17 mouse cellular contexts compared by ENCODE assay signal in genomic region chr5:143994632-143995365, GRCm38 (mm10). TPM values are rescaled to one million over a fixed set of nuclear protein-coding genes. Genes with fewer than 3 reads are reported as not detected.
DNase-seq lines count a peak whose midpoint lies in the region; ATAC-seq and TF ChIP-seq lines count a peak whose summit lies in the region.
"Had no signal": no experiment of that assay in that cellular context is flagged by ENCODE, and none has a peak within 500 bp of the region (broad histone marks: within the 10 kb centered on the region; RNA-seq: fewer than 3 reads in every experiment).

No protein-coding gene starts in this region.

- no peaks in the 10 kb centered on the region for H3K4me1 ChIP-seq in hindbrain, postnatal 0 days (ENCODE audit: insufficient read depth, low read length)
- H3K4me1 ChIP-seq in hindbrain, embryonic 12.5 days, result no peaks in the 10 kb centered on the region
- no peaks in the 10 kb centered on the region; the same call in 1 of the 2 replicates for H3K4me1 ChIP-seq in lung, postnatal 0 days (ENCODE audit: insufficient read depth, low read depth, low read length)
- H3K4me1 ChIP-seq in kidney, embryonic 14.5 days (ENCODE audit: control insufficient read depth, insufficient read depth, low read length), result no peaks in the 10 kb centered on the region
- H3K4me1 ChIP-seq: stomach, embryonic 15.5 days had no signal

- no peak for TF ChIP-seq EP300 in lung, postnatal 0 days (IDR thresholded peaks at IDR 0.05)

- ATAC-seq in hindbrain, postnatal 0 days, result no peak
- ATAC-seq in hindbrain, embryonic 12.5 days (ENCODE audit: low FRiP score), result no peak
- ATAC-seq in lung, postnatal 0 days, result no peak
- no peak for ATAC-seq in kidney, embryonic 14.5 days (ENCODE audit: low FRiP score, low TSS enrichment)

- no peak overlapping the region for H3K4me3 ChIP-seq in hindbrain, postnatal 0 days (ENCODE audit: low read length)
- no peak overlapping the region for H3K4me3 ChIP-seq in hindbrain, embryonic 12.5 days
- no peak overlapping the region for H3K4me3 ChIP-seq in lung, postnatal 0 days (ENCODE audit: low read depth, low read length)
- no peak overlapping the region for H3K4me3 ChIP-seq in kidney, embryonic 14.5 days (ENCODE audit: low read length)
- H3K4me3 ChIP-seq: erythroblast, embryonic 14.5 days; stomach, embryonic 15.5 days had no signal

- no peak overlapping the region for H3K9ac ChIP-seq in hindbrain, postnatal 0 days (replicated peaks; ENCODE audit: low read length)
- H3K9ac ChIP-seq in hindbrain, embryonic 12.5 days, result no peak overlapping the region
- no peak overlapping the region for H3K9ac ChIP-seq in lung, postnatal 0 days (replicated peaks; ENCODE audit: low read depth)
- no peak overlapping the region for H3K9ac ChIP-seq in kidney, embryonic 14.5 days (ENCODE audit: low read depth, low read length)
- H3K9ac ChIP-seq: stomach, embryonic 15.5 days had no signal

- DNase-seq in hindbrain, postnatal 0 days (ENCODE audit: low spot score), result no peak
- DNase-seq in lung, postnatal 0 days (ENCODE audit: low spot score), result peak; percentile 46
- DNase-seq in lung, postnatal 10 days, result no peak
- DNase-seq in adrenal gland, postnatal 10 days, result peak; percentile 59
- DNase-seq in telencephalon, adult 2 months (ENCODE audit: low read depth, low spot score), result peak; percentile 40
- DNase-seq: cerebellum, adult 8-10 months; gastrocnemius, postnatal 36 days; kidney, adult 11 months; liver had no signal

- H3K9me3 ChIP-seq in hindbrain, postnatal 0 days (ENCODE audit: low read length), result no peaks in the 10 kb centered on the region
- H3K9me3 ChIP-seq in hindbrain, embryonic 12.5 days (replicated peaks), result no peaks in the 10 kb centered on the region; the same call in 1 of the 2 replicates
- H3K9me3 ChIP-seq in lung, postnatal 0 days (ENCODE audit: low read length), result no peaks in the 10 kb centered on the region
- H3K9me3 ChIP-seq in kidney, embryonic 14.5 days (ENCODE audit: control insufficient read depth, low read length), result no peaks in the 10 kb centered on the region; the same call in 1 of the 2 replicates
- H3K9me3 ChIP-seq: stomach, embryonic 15.5 days had no signal

- H3K36me3 ChIP-seq in hindbrain, postnatal 0 days (ENCODE audit: insufficient read depth, low read length), result peaks cover 80% of the 10 kb centered on the region
- H3K36me3 ChIP-seq in hindbrain, embryonic 12.5 days, result peaks cover 94% of the 10 kb centered on the region
- peaks cover 33% of the 10 kb centered on the region for H3K36me3 ChIP-seq in lung, postnatal 0 days (ENCODE audit: insufficient read depth, low read length)
- peaks cover 87% of the 10 kb centered on the region for H3K36me3 ChIP-seq in kidney, embryonic 14.5 days (ENCODE audit: control insufficient read depth, insufficient read depth, low read length)

- no peaks in the 10 kb centered on the region for H3K27me3 ChIP-seq in hindbrain, postnatal 0 days (ENCODE audit: insufficient read depth, low read length)
- no peaks in the 10 kb centered on the region for H3K27me3 ChIP-seq in hindbrain, embryonic 12.5 days
- H3K27me3 ChIP-seq in lung, postnatal 0 days (replicated peaks; ENCODE audit: insufficient read depth, low read length), result no peaks in the 10 kb centered on the region
- H3K27me3 ChIP-seq in kidney, embryonic 14.5 days (ENCODE audit: control insufficient read depth, insufficient read depth, low read length), result no peaks in the 10 kb centered on the region
- H3K27me3 ChIP-seq: stomach, embryonic 15.5 days had no signal

- no peak overlapping the region for H3K27ac ChIP-seq in hindbrain, postnatal 0 days
- no peak overlapping the region for H3K27ac ChIP-seq in hindbrain, embryonic 12.5 days
- H3K27ac ChIP-seq in lung, postnatal 0 days (ENCODE audit: low read length), result peak overlapping the region; percentile 86
- H3K27ac ChIP-seq in kidney, embryonic 14.5 days (ENCODE audit: low read depth, low read length), result no peak overlapping the region
- H3K27ac ChIP-seq: stomach, embryonic 15.5 days had no signal

- 79% methylated on average over 11 of the region's 11 CpGs for WGBS in hindbrain, postnatal 0 days
- WGBS in hindbrain, embryonic 12.5 days, result 77% methylated on average over 11 of the region's 11 CpGs
- WGBS in lung, postnatal 0 days, result 45% methylated on average over 11 of the region's 11 CpGs
- WGBS in kidney, embryonic 14.5 days, result 65% methylated on average over 11 of the region's 11 CpGs

- TF ChIP-seq CTCF in hindbrain, postnatal 0 days (IDR thresholded peaks at IDR 0.05; ENCODE audit: low read depth), result peak; percentile 21; the same call in 1 of the 2 replicates
- TF ChIP-seq CTCF in lung, postnatal 0 days (IDR thresholded peaks at IDR 0.05), result peak; percentile 52

- H3K4me2 ChIP-seq in hindbrain, postnatal 0 days (ENCODE audit: low read depth, low read length), result no peak overlapping the region
- H3K4me2 ChIP-seq in hindbrain, embryonic 12.5 days (replicated peaks), result no peak overlapping the region
- H3K4me2 ChIP-seq in lung, postnatal 0 days (replicated peaks; ENCODE audit: low read depth, low read length), result no peak overlapping the region
- no peak overlapping the region for H3K4me2 ChIP-seq in kidney, embryonic 14.5 days (replicated peaks; ENCODE audit: low read depth, low read length)
- H3K4me2 ChIP-seq: stomach, embryonic 15.5 days had no signal

RNA-seq across cellular contexts. Expression of gene Ccz1, which starts 19.9 kb away (rescaled TPM):
- 38.7 and 52.0 TPM in 2 replicates for total RNA-seq in hindbrain, postnatal 0 days (2014; rRNA removed)
- 71.2 and 74.8 TPM in 2 replicates for polyA plus RNA-seq in hindbrain, postnatal 0 days (2015; fragmentation: Nextera tagmentation; extraction: Ambion mirVana)
- 99.4 and 108 TPM in 2 replicates for polyA plus RNA-seq in hindbrain, embryonic 12.5 days (2016; fragmentation: Nextera tagmentation; extraction: Ambion mirVana)
- polyA plus RNA-seq in lung, postnatal 0 days (2015; fragmentation: Nextera tagmentation; extraction: Ambion mirVana), result 87.4 and 98.1 TPM in 2 replicates
- 10 to 100 TPM; 56.7 to 56.9 TPM for total RNA-seq in adrenal gland, postnatal 10 days (2021)
- polyA plus RNA-seq in kidney, embryonic 14.5 days (2014; fragmentation: Nextera tagmentation; extraction: Ambion mirVana), result 85.2 and 97.1 TPM in 2 replicates

RNA-seq across cellular contexts. Expression of gene Ocm, which starts 31.7 kb away (rescaled TPM):
- total RNA-seq in hindbrain, postnatal 0 days (2014; rRNA removed), result not detected in 2 replicates
- polyA plus RNA-seq in hindbrain, postnatal 0 days (2015; fragmentation: Nextera tagmentation; extraction: Ambion mirVana), result 0.39 and 0.54 TPM in 2 replicates
- not detected in 2 replicates for polyA plus RNA-seq in hindbrain, embryonic 12.5 days (2016; fragmentation: Nextera tagmentation; extraction: Ambion mirVana)
- 0.72 and 0.95 TPM in 2 replicates for polyA plus RNA-seq in lung, postnatal 0 days (2015; fragmentation: Nextera tagmentation; extraction: Ambion mirVana)
- not detected for total RNA-seq in adrenal gland, postnatal 10 days (2021)
- polyA plus RNA-seq in kidney, embryonic 14.5 days (2014; fragmentation: Nextera tagmentation; extraction: Ambion mirVana), result 6.5 and 8.2 TPM in 2 replicates
- total RNA-seq: gastrocnemius, postnatal 36 days; megakaryocyte progenitor cell, adult 5-6 weeks; monocyte, adult 5-6 weeks had no signal
- polyA plus RNA-seq: erythroblast, embryonic 14.5 days; heart, embryonic 14.5 days; neural tube, embryonic 14.5 days; stomach, embryonic 15.5 days had no signal

Comparison
In these comparisons a context has a peak if more than half of its experiments do, and no peak if none do; other contexts are left out.
1. DNase-seq: peak in lung, postnatal 0 days (single experiment), adrenal gland, postnatal 10 days (single experiment) and telencephalon, adult 2 months (single experiment); none in hindbrain, postnatal 0 days (single experiment) and lung, postnatal 10 days (single experiment).